12 mouse cellular contexts compared by ENCODE assay signal in genomic region chr6:87842254-87842653, GRCm38 (mm10). TPM values are rescaled to one million over a fixed set of nuclear protein-coding genes. Genes with fewer than 3 reads are reported as not detected.
DNase-seq lines count a peak whose midpoint lies in the region; ATAC-seq and TF ChIP-seq lines count a peak whose summit lies in the region.
"Had no signal": no experiment of that assay in that cellular context is flagged by ENCODE, and none has a peak within 500 bp of the region (broad histone marks: within the 10 kb centered on the region; RNA-seq: fewer than 3 reads in every experiment).

No protein-coding gene starts in this region.

- TF ChIP-seq EP300 in stomach, postnatal 0 days (optimal IDR thresholded peaks at IDR 0.05) = no peak

- H3K4me1 ChIP-seq in bone marrow macrophage, adult 2 months (ENCODE audit: control insufficient read depth, insufficient read depth, low read length) = peaks cover 18% of the 10 kb centered on the region
- no peaks in the 10 kb centered on the region for H3K4me1 ChIP-seq in stomach, postnatal 0 days (replicated peaks; ENCODE audit: control insufficient read depth, insufficient read depth)

- no peak overlapping the region for H3K9ac ChIP-seq in stomach, postnatal 0 days (ENCODE audit: low read length)
- H3K9ac ChIP-seq: heart, embryonic 15.5 days had no signal

- no peak for ATAC-seq in stomach, postnatal 0 days (ENCODE audit: low FRiP score, low TSS enrichment)
- ATAC-seq: inflammation-experienced regulatory T-cells, adult 6 months had no signal

- H3K4me3 ChIP-seq in gastrocnemius, adult 2 months = no peak overlapping the region
- H3K4me3 ChIP-seq in bone marrow macrophage, adult 2 months (ENCODE audit: insufficient read depth, low read length) = no peak overlapping the region
- no peak overlapping the region for H3K4me3 ChIP-seq in stomach, postnatal 0 days (ENCODE audit: low read depth, low read length)
- H3K4me3 ChIP-seq: heart, embryonic 15.5 days had no signal

- 12% methylated on average over 1 of the region's 1 CpGs for WGBS in stomach, postnatal 0 days

- intact Hi-C loops in gastrocnemius, adult 2 months (cut with DNase I) = no loop called here

- H3K36me3 ChIP-seq in stomach, postnatal 0 days (ENCODE audit: control insufficient read depth, insufficient read depth, low read length) = peaks cover 21% of the 10 kb centered on the region

- H3K9me3 ChIP-seq in stomach, postnatal 0 days (ENCODE audit: control insufficient read depth, low read length) = no peaks in the 10 kb centered on the region
- H3K9me3 ChIP-seq: heart, embryonic 15.5 days had no signal

- TF ChIP-seq CTCF in gastrocnemius, adult 2 months (IDR thresholded peaks at IDR 0.05) = peak; percentile 43
- TF ChIP-seq CTCF in bone marrow macrophage, adult 2 months (IDR thresholded peaks at IDR 0.05; ENCODE audit: low read depth, low read length) = no peak
- peak; percentile 59 for TF ChIP-seq CTCF in stomach, postnatal 0 days (IDR thresholded peaks at IDR 0.05; ENCODE audit: low read depth)

- no peak overlapping the region for H3K27ac ChIP-seq in gastrocnemius, adult 2 months
- 0 out of 2 replicates have a peak overlapping the region, but pooled peaks have one; percentile 6 for H3K27ac ChIP-seq in bone marrow macrophage, adult 2 months (ENCODE audit: insufficient read depth, low read depth, low read length)
- no peak overlapping the region for H3K27ac ChIP-seq in stomach, postnatal 0 days (replicated peaks)
- H3K27ac ChIP-seq: heart, embryonic 15.5 days had no signal

- no peak for TF ChIP-seq POLR2A in bone marrow macrophage, adult 2 months (IDR thresholded peaks at IDR 0.05; ENCODE audit: borderline replicate concordance, low read depth, low read length)

- H3K4me2 ChIP-seq in stomach, postnatal 0 days (replicated peaks; ENCODE audit: low read depth) = no peak overlapping the region
- H3K4me2 ChIP-seq: heart, embryonic 15.5 days had no signal

- no peaks in the 10 kb centered on the region for H3K27me3 ChIP-seq in stomach, postnatal 0 days (ENCODE audit: control insufficient read depth, insufficient read depth, low read length)
- H3K27me3 ChIP-seq: heart, embryonic 15.5 days had no signal

- DNase-seq in gastrocnemius, adult 2 months = no peak
- DNase-seq in gastrocnemius, adult 8-10 months (ENCODE audit: low spot score in 2 of 2) = no peak
- DNase-seq in lung, postnatal 36 days = peak; percentile 26
- no peak for DNase-seq in lung, postnatal 10 days
- DNase-seq in stomach, postnatal 0 days (ENCODE audit: low spot score) = no peak
- DNase-seq in adrenal gland, adult (ENCODE audit: inconsistent age in 2 of 2, low spot score in 1 of 2) = no peak
- no peak for DNase-seq in heart, adult 9 months (ENCODE audit: low spot score in 2 of 2)
- DNase-seq: adrenal gland, postnatal 36 days; layer of hippocampus, postnatal 36 days had no signal

RNA-seq across cellular contexts. Expression of gene Isy1, which starts 3.7 kb away (rescaled TPM):
- total RNA-seq in gastrocnemius, adult 2 months (2021) = 10 to 100 TPM; 17.7 to 21.1 TPM
- total RNA-seq in gastrocnemius, adult 8-10 months (2022) = 10 to 100 TPM; 13.1 to 23.1 (median 18.4) TPM
- 38.3 and 44.8 TPM in 2 replicates for polyA plus RNA-seq in bone marrow macrophage, adult 2 months (2012; ENCODE audit: insufficient read depth, insufficient read length, missing spikeins)
- polyA plus RNA-seq in stomach, postnatal 0 days (2015; fragmentation: Nextera tagmentation; extraction: Ambion mirVana) = 24.6 and 27.5 TPM in 2 replicates

RNA-seq across cellular contexts. Expression of gene Gm45140, which starts 6.7 kb away (rescaled TPM):
- total RNA-seq in gastrocnemius, adult 2 months (2021) = 1 to 10 TPM in 1 of 2 experiments, under 1 TPM in 1; 0.45 to 1.7 TPM
- total RNA-seq in gastrocnemius, adult 8-10 months (2022) = 1 to 10 TPM in 1 of 4 experiments, under 1 TPM in 1, not detected in 2; 0.48 to 1.0 TPM
- 7.9 and 10.0 TPM in 2 replicates for polyA plus RNA-seq in bone marrow macrophage, adult 2 months (2012; ENCODE audit: insufficient read depth, insufficient read length, missing spikeins)
- polyA plus RNA-seq in stomach, postnatal 0 days (2015; fragmentation: Nextera tagmentation; extraction: Ambion mirVana) = 1.3 and 1.9 TPM in 2 replicates

RNA-seq across cellular contexts. Expression of gene Cnbp, which starts 8.7 kb away (rescaled TPM):
- total RNA-seq in gastrocnemius, adult 2 months (2021) = 100 to 1,000 TPM; 475 to 511 TPM
- 100 to 1,000 TPM; 567 to 637 (median 580) TPM for total RNA-seq in gastrocnemius, adult 8-10 months (2022)
- 169 and 174 TPM in 2 replicates for polyA plus RNA-seq in bone marrow macrophage, adult 2 months (2012; ENCODE audit: insufficient read depth, insufficient read length, missing spikeins)
- 740 and 754 TPM in 2 replicates for polyA plus RNA-seq in stomach, postnatal 0 days (2015; fragmentation: Nextera tagmentation; extraction: Ambion mirVana)

RNA-seq across cellular contexts. Expression of gene Rab43, which starts 30.3 kb away (rescaled TPM):
- total RNA-seq in gastrocnemius, adult 2 months (2021) = 1 to 10 TPM; 3.9 to 4.9 TPM
- 1 to 10 TPM; 3.6 to 5.4 (median 4.5) TPM for total RNA-seq in gastrocnemius, adult 8-10 months (2022)
- 78.0 and 91.8 TPM in 2 replicates for polyA plus RNA-seq in bone marrow macrophage, adult 2 months (2012; ENCODE audit: insufficient read depth, insufficient read length, missing spikeins)
- polyA plus RNA-seq in stomach, postnatal 0 days (2015; fragmentation: Nextera tagmentation; extraction: Ambion mirVana) = 12.6 and 13.4 TPM in 2 replicates

RNA-seq across cellular contexts. Expression of gene Copg1, which starts 45.4 kb away (rescaled TPM):
- total RNA-seq in gastrocnemius, adult 2 months (2021) = 10 to 100 TPM; 29.2 to 34.4 TPM
- 10 to 100 TPM; 26.5 to 33.6 (median 28.8) TPM for total RNA-seq in gastrocnemius, adult 8-10 months (2022)
- polyA plus RNA-seq in bone marrow macrophage, adult 2 months (2012; ENCODE audit: insufficient read depth, insufficient read length, missing spikeins) = 49.5 and 51.7 TPM in 2 replicates
- polyA plus RNA-seq in stomach, postnatal 0 days (2015; fragmentation: Nextera tagmentation; extraction: Ambion mirVana) = 72.5 and 75.6 TPM in 2 replicates
